Mouse (Mus musculus): ENCODE data around the gene Fbln5.

- TF ChIP-seq CTCF (IDR thresholded peaks at IDR 0.05; ENCODE audit: low read depth) = no peak
- TF ChIP-seq EP300 (IDR thresholded peaks at IDR 0.05; ENCODE audit: low read depth) = no peak
Observed at GRCm38 (mm10) chr12:101801744-101802143, 17.1 kb downstream of the Fbln5 start.

Measured in liver, embryonic 14.5 days (tissue).